Mouse (Mus musculus) mammary gland, adult 2 months (tissue): ENCODE data around the gene Letmd1. TPM values are rescaled to one million over a fixed set of nuclear protein-coding genes. Genes with fewer than 3 reads are reported as not detected.

Experiments
- polyA plus RNA-seq: library from polyadenylated mRNA; depleted of rRNA; stranded (reverse); fragments of >200 nt; gene quantifications from 2 replicates; pipeline ENCODE4 v1.2.3, GENCODE M21; 2012; ENCODE audit warnings: low replicate concordance; rRNA removed

The Letmd1 gene
- polyA plus RNA-seq = 61.8 and 111 TPM in 2 replicates

DNA sequence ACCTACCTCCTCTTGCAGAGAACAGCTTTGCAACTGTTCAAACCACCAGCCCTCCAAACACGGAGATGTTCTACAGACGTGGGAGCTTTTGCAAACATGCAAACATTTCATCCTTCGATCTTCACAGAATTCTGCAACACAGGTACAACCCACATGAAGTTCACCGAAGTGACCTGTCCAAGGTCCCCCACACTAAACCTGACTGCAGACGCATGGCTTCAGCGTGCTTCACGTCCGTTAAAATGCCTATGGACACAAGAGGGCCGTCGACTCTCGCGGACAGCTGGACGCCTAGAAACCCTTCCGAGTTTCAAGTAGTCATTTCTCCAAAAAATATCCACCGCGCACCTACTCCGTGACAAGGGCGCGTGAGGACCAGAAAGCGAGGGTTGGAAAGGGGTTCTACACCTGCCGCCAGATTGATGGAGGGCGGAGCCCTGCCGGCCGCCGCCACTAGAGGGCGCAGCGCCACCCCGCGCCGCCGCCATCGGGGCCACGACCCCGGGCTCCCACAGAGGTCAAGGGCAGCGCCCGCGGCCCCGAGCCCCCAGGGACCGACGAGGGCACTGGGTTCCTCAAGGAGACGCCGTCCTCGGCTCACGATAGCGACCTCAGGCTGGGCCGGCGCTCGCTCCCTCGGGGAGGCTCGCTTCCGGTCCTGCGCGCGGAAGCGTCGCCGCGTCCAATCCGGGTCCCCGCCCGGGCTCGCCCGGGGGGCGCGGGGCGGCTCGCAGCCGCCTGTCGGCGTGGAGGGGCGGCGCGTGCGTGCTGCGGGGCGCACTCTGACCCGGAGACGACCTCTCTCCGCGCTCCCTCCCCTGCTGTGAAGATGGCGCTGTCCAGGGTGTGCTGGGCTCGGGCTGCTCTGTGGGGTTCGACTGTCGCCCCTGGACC lies at the start of gene Letmd1:
TSS of gene Letmd1 (plus strand) at position 729 of the 894 bp plus-strand sequence.

DNA sequence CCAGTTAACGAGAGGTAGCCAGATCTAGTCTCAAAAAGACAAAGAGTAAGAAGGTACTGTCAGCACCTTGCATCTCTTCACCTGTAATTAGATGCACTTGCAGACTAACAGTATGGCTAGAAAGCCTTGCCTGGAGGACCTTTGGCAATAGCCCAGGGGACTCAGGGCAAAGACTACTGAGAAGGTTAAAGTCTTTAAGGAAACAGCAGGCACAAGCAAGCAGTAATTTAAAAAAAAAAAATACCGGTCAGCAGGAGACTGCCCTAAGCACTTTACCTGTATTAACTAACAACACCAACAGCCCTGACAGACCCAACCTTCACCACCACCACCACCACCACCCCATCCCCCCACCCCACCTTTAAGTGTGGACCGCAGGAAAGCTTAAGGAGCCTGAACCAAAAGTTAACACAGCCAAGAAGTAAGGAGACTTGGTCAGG lies 47.0 kb upstream of the Letmd1 start, which contains the start of gene Gm5475:
TSS of gene Gm5475 (plus strand) at position 390 of the 440 bp plus-strand sequence.

GRCm38 (mm10) chr15:100424396-100425122 lies 44.3 kb upstream of the Letmd1 start, which contains the start of gene Slc11a2:
Slc11a2 (minus strand) TSS chr15:100425072.

DNA sequence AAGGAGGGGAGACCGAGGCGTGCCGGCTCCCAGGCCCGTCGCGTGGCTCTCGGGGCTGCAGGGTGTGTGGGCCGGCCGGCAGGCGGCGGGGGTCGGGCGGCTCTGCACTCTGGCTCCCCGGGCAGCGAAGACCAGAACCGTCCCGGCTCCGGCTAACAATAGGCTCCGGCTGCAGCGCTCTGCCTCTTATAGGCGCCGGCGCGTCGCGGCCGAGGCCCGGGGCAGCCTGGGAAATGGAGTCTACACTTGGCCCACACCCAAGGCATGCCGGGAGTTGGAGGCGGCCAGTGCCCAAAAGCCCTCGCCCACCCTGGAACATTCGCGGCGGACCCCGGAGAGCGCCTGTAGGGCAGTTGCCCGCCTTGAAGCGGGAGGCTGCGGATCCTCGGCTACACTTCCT lies 26.3 kb downstream of the Letmd1 start, which contains the start of gene Csrnp2:
TSS of gene Csrnp2 (minus strand) at position 387 of the 400 bp plus-strand sequence.

Other genes starting within 250 kb of the Letmd1 start
- 38.5 and 65.2 TPM in 2 replicates for gene Atf1, start 241.2 kb upstream of the Letmd1 start, polyA plus RNA-seq
- not detected in 2 replicates for gene Tmprss12, start 188.2 kb upstream of the Letmd1 start, polyA plus RNA-seq
- 70.9 and 96.7 TPM in 2 replicates for gene Mettl7a1, start 164.9 kb upstream of the Letmd1 start, polyA plus RNA-seq
- gene Mettl7a3, start 134.1 kb upstream of the Letmd1 start, polyA plus RNA-seq = 0.22 TPM in 1 of 2 replicates, not detected in the other
- gene Methig1, start 115.9 kb upstream of the Letmd1 start, polyA plus RNA-seq = not detected in 2 replicates
- not detected in 2 replicates for gene Mettl7a2, start 115.8 kb upstream of the Letmd1 start, polyA plus RNA-seq
- gene Higd1c, start 104.5 kb upstream of the Letmd1 start, polyA plus RNA-seq = not detected in 2 replicates
- not detected in 2 replicates for gene Gm5475, start 46.9 kb upstream of the Letmd1 start, polyA plus RNA-seq
- gene Slc11a2, start 44.0 kb upstream of the Letmd1 start, polyA plus RNA-seq = 26.7 and 38.8 TPM in 2 replicates
- 3.3 and 3.9 TPM in 2 replicates for gene Csrnp2, start 26.5 kb downstream of the Letmd1 start, polyA plus RNA-seq
- gene Tfcp2, start 83.0 kb downstream of the Letmd1 start, polyA plus RNA-seq = 6.5 and 9.5 TPM in 2 replicates
- 23.0 and 46.9 TPM in 2 replicates for gene Pou6f1, start 131.0 kb downstream of the Letmd1 start, polyA plus RNA-seq
- gene Dazap2, start 146.3 kb downstream of the Letmd1 start, polyA plus RNA-seq = 796 and 920 TPM in 2 replicates
- 44.9 and 68.9 TPM in 2 replicates for gene Smagp, start 167.9 kb downstream of the Letmd1 start, polyA plus RNA-seq
- 22.7 and 60.2 TPM in 2 replicates for gene Bin2, start 200.5 kb downstream of the Letmd1 start, polyA plus RNA-seq
- 13.4 and 28.3 TPM in 2 replicates for gene Cela1, start 218.9 kb downstream of the Letmd1 start, polyA plus RNA-seq